9 mouse cellular contexts compared by ENCODE assay signal in genomic region chr4:47136699-47137101, GRCm38 (mm10). TPM values are rescaled to one million over a fixed set of nuclear protein-coding genes. Genes with fewer than 3 reads are reported as not detected.
A peak's percentile ranks its signal among the peaks of the same experiment; 100 is the strongest.
DNase-seq lines count a peak whose midpoint lies in the region; TF ChIP-seq lines count a peak whose summit lies in the region.
"Had no signal": no experiment of that assay in that cellular context is flagged by ENCODE, and none has a peak within 500 bp of the region (broad histone marks: within the 10 kb centered on the region; RNA-seq: fewer than 3 reads in every experiment).

No protein-coding gene starts in this region.

- peak overlapping the region; percentile 9; the same call in 1 of the 2 replicates for H3K4me3 ChIP-seq in gastrocnemius, adult 2 months
- H3K4me3 ChIP-seq in brown adipose tissue, adult 24 weeks (ENCODE audit: insufficient read depth, low read depth, low read length): no peak overlapping the region
- no peak overlapping the region for H3K4me3 ChIP-seq in limb, embryonic 10.5 days
- H3K4me3 ChIP-seq: lung, embryonic 15.5 days had no signal

- intact Hi-C loops in gastrocnemius, adult 2 months (cut with DNase I): no loop called here
- intact Hi-C loops in heart, postnatal 25 days (cut with DNase I): loop anchor here (2.0 kb wide), 1 partner anchor 14 kb away; no protein-coding TSS in a partner anchor

- no peaks in the 10 kb centered on the region for H3K27me3 ChIP-seq in limb, embryonic 10.5 days (ENCODE audit: low read depth, poor library complexity, severe bottlenecking)
- H3K27me3 ChIP-seq: lung, embryonic 15.5 days had no signal

- H3K27ac ChIP-seq in gastrocnemius, adult 2 months: peak overlapping the region; percentile 78
- peak overlapping the region; percentile 51; the same call in 1 of the 2 replicates for H3K27ac ChIP-seq in brown adipose tissue, adult 24 weeks (replicated peaks; ENCODE audit: low read depth, low read length)
- peak overlapping the region; percentile 62; the same call in 1 of the 2 replicates for H3K27ac ChIP-seq in limb, embryonic 10.5 days
- H3K27ac ChIP-seq: lung, embryonic 15.5 days had no signal

- TF ChIP-seq CTCF in gastrocnemius, adult 2 months (IDR thresholded peaks at IDR 0.05): no peak

- peak; percentile 65 for DNase-seq in gastrocnemius, adult 2 months
- DNase-seq in gastrocnemius, postnatal 4 days (ENCODE audit: low spot score in 2 of 2): no peak
- peak; percentile 57 for DNase-seq in heart, postnatal 25 days (ENCODE audit: low spot score)
- DNase-seq in limb, embryonic 10.5 days (ENCODE audit: low spot score): no peak
- DNase-seq in spleen, adult 18-20 months: no peak
- DNase-seq in layer of hippocampus, adult 11-12 months (ENCODE audit: low spot score): no peak
- DNase-seq in embryo, embryonic 11 days: no peak

- peaks cover 30% of the 10 kb centered on the region; the same call in 1 of the 2 replicates for H3K4me1 ChIP-seq in brown adipose tissue, adult 24 weeks (ENCODE audit: control insufficient read depth, insufficient read depth, insufficient read length, low read length)
- H3K4me1 ChIP-seq in limb, embryonic 10.5 days: peaks cover 35% of the 10 kb centered on the region

- H3K9me3 ChIP-seq in limb, embryonic 10.5 days (replicated peaks): no peaks in the 10 kb centered on the region
- H3K9me3 ChIP-seq: lung, embryonic 15.5 days had no signal

- H3K36me3 ChIP-seq in limb, embryonic 10.5 days: no peaks in the 10 kb centered on the region
- H3K36me3 ChIP-seq: lung, embryonic 15.5 days had no signal

- WGBS in limb, embryonic 10.5 days: 86% methylated on average over 8 of the region's 8 CpGs

RNA-seq across cellular contexts. Expression of gene Galnt12, which starts 45.0 kb away (rescaled TPM):
- total RNA-seq in gastrocnemius, adult 2 months (2021): under 1 TPM in 1 of 2 experiments, not detected in 1; 0.17 TPM
- total RNA-seq in gastrocnemius, postnatal 4 days (2021): 1 to 10 TPM; 1.2 to 1.3 TPM
- 0.48 TPM in 1 of 2 replicates, not detected in the other for polyA plus RNA-seq in brown adipose tissue, adult 24 weeks (2012; ENCODE audit: insufficient read depth, insufficient read length, missing spikeins)
- total RNA-seq in heart, postnatal 25 days (2021): under 1 TPM; 0.18 to 0.39 TPM
- 2.2 and 2.9 TPM in 2 replicates for polyA plus RNA-seq in limb, embryonic 10.5 days (2016; fragmentation: Nextera tagmentation; extraction: Ambion mirVana)

Comparison
In these comparisons a context has a peak if more than half of its experiments do, and no peak if none do; other contexts are left out.
1. DNase-seq: peak in gastrocnemius, adult 2 months (single experiment) and heart, postnatal 25 days (single experiment); none in gastrocnemius, postnatal 4 days (0 of 2), limb, embryonic 10.5 days (single experiment), spleen, adult 18-20 months (0 of 2), layer of hippocampus, adult 11-12 months (single experiment) and embryo, embryonic 11 days (single experiment).
2. Peak in every context shown above with its lines, with median percentiles within 50 percentile points of each other: H3K27ac ChIP-seq.